Mouse (Mus musculus): ENCODE measurements around the gene Lrig3. TPM values are rescaled to one million over a fixed set of nuclear protein-coding genes. Genes with fewer than 3 reads are reported as not detected.

Gene Lrig3
- polyA plus RNA-seq, 1 experiment from 2014 or later: 84.4 TPM

DNA sequence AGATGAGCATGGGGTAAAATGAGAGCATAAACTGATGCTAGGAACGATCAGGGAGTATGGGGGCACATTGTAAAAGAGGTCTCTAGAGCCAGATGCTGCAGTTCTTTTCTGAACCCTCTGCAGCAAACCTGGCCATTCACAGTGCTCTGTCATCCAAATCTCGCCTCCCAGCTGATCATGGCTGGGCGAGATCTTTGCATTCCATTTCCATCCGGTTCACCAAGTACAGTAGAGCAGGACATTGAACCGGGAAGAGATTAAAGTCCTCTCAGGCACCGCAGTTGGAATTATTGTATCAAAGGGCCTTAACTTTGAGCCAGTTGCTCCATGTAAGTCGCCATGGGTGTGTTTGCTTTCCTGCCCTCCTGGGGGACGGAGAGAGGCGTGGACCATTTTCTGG lies 20.5 kb downstream of the Lrig3 start:
- peaks cover 87% of the 10 kb centered on the region for H3K4me1 ChIP-seq (replicated peaks)
- H3K36me3 ChIP-seq: peaks cover 70% of the 10 kb centered on the region
- H3K9me3 ChIP-seq: no peaks in the 10 kb centered on the region
- H3K27me3 ChIP-seq: no peaks in the 10 kb centered on the region
- H3K4me3 ChIP-seq (replicated peaks): no peak overlapping the region
- peak overlapping the region; percentile 50; the same call in 1 of the 2 replicates for H3K27ac ChIP-seq
- no peak overlapping the region for H3K9ac ChIP-seq (replicated peaks)
- 86% methylated on average over 9 of the region's 9 CpGs for WGBS
- ATAC-seq (ENCODE audit: insufficient number of reproducible peaks, insufficient read depth, low FRiP score, low TSS enrichment, low read depth): no peak
- H3K4me2 ChIP-seq: no peak overlapping the region

DNA sequence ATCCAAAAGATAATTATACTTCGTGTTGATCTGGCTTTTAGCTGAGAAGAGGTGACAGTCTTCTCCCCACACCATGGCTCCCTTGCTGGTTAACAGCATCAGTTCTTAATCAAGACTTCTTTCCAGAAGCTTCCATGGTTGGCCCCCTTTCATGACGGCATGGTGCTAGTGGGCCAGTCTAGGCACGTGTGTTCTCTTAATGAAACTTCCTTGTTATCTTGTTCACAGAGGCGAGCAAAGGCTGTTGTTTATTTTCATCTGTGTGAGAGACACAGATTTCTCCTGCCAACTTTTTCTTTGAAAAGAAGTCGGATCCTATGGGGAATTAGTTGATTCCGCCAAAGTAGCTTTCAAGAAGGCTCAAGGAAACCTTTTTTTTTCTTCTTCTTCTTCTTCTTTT lies 21.3 kb downstream of the Lrig3 start:
- Histone ChIP-seq H3K36me3 (peaks cover 65% of the 10 kb centered on the region), H3K9ac (replicated peaks) (no peak overlapping the region), H3K27ac (peak overlapping the region; percentile 46; the same call in 1 of the 2 replicates), H3K4me2 (0 out of 2 replicates have a peak overlapping the region, but pooled peaks have one; percentile 6), H3K27me3 (no peaks in the 10 kb centered on the region), H3K4me1 (replicated peaks) (peaks cover 87% of the 10 kb centered on the region), H3K9me3 (no peaks in the 10 kb centered on the region), H3K4me3 (replicated peaks) (no peak overlapping the region)
- WGBS: 69% methylated on average over 6 of the region's 6 CpGs
- ATAC-seq (ENCODE audit: insufficient number of reproducible peaks, insufficient read depth, low FRiP score, low TSS enrichment, low read depth): no peak

DNA sequence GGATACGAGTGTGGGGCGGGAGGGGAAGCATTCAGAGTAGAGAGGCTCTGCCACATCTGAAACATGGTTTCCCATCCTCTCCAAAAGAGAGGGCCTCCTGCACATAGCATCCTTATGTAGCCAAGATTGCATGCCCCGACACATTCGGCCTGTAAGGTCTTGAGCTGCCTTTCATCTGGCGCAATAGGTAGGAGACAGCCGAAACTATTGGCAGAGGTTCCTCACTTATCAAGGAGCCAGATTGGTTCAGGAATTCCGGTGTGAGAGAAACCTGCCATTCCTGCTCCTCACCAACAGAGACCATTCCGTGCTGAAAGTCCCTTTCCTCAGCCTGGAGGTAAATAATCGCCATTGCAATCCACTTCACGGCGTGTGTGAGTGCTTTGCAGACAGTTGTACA lies 22.1 kb downstream of the Lrig3 start:
- Histone ChIP-seq H3K27me3 (no peaks in the 10 kb centered on the region), H3K4me3 (replicated peaks) (no peak overlapping the region), H3K9me3 (no peaks in the 10 kb centered on the region), H3K27ac (peak overlapping the region; percentile 88), H3K9ac (replicated peaks) (no peak overlapping the region), H3K4me1 (replicated peaks) (peaks cover 92% of the 10 kb centered on the region), H3K4me2 (no peak overlapping the region), H3K36me3 (peaks cover 70% of the 10 kb centered on the region)
- 85% methylated on average over 11 of the region's 11 CpGs for WGBS
- no peak for ATAC-seq (ENCODE audit: insufficient number of reproducible peaks, insufficient read depth, low FRiP score, low TSS enrichment, low read depth)

DNA sequence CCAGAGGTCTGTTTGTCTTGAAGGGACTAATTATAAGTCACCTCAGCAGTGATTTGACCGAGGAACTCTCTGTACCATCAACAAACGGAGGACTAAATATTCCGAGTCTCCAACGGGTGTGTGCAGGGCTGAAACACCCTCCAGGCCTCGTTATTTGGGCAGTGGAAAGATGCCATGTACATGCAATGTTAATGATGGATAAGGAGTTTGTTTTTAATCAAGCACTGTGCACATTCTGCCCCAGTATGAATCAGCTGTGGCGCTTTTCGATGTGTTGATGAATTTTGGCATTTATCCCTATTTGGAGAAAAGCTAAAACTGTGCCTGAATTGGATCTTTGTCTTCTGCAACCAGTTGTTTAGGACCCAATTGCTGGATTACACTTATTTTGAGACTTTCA lies 23.9 kb downstream of the Lrig3 start:
- H3K36me3 ChIP-seq: peaks cover 64% of the 10 kb centered on the region

DNA sequence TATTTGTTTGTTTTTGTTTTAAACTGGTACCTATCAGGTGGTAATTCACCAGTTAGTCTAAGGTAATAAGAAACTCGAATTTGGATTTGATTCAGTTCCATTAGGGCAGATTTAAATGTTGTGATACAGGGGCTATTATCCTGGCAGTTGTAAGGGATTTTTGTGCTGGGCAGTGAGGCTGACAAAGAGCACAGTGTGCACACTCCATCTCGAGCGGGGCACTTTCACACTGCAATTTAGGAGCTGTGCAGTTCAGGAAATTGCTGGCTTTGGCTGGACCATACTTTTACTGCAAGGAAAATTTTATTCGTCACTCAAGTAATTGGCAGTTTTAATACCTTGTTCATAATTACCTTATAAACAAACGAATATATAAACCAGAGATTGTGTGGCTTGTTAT lies 24.4 kb downstream of the Lrig3 start:
- 0 out of 2 replicates have a peak overlapping the region, but pooled peaks have one; percentile 41 for H3K27ac ChIP-seq
- no peak overlapping the region for H3K4me3 ChIP-seq (replicated peaks)
- H3K4me1 ChIP-seq (replicated peaks): peaks cover 76% of the 10 kb centered on the region
- H3K27me3 ChIP-seq: no peaks in the 10 kb centered on the region
- peak; percentile 77 for ATAC-seq (ENCODE audit: insufficient number of reproducible peaks, insufficient read depth, low FRiP score, low TSS enrichment, low read depth)
- no peak overlapping the region for H3K9ac ChIP-seq (replicated peaks)
- H3K9me3 ChIP-seq: no peaks in the 10 kb centered on the region
- 24% methylated on average over 5 of the region's 5 CpGs for WGBS
- H3K4me2 ChIP-seq: peak overlapping the region; percentile 34; the same call in 1 of the 2 replicates
- peaks cover 64% of the 10 kb centered on the region for H3K36me3 ChIP-seq

More for the DNA sequence above, 23.9 kb downstream of the Lrig3 start:
- no peak for ATAC-seq (ENCODE audit: insufficient number of reproducible peaks, insufficient read depth, low FRiP score, low TSS enrichment, low read depth)
- H3K4me3 ChIP-seq (replicated peaks): no peak overlapping the region
- peaks cover 79% of the 10 kb centered on the region for H3K4me1 ChIP-seq (replicated peaks)
- no peak overlapping the region for H3K9ac ChIP-seq (replicated peaks)
- peak overlapping the region; percentile 88 for H3K27ac ChIP-seq
- peak overlapping the region; percentile 23 for H3K4me2 ChIP-seq
- no peaks in the 10 kb centered on the region for H3K27me3 ChIP-seq
- H3K9me3 ChIP-seq: no peaks in the 10 kb centered on the region
- WGBS: 38% methylated on average over 7 of the region's 7 CpGs

DNA sequence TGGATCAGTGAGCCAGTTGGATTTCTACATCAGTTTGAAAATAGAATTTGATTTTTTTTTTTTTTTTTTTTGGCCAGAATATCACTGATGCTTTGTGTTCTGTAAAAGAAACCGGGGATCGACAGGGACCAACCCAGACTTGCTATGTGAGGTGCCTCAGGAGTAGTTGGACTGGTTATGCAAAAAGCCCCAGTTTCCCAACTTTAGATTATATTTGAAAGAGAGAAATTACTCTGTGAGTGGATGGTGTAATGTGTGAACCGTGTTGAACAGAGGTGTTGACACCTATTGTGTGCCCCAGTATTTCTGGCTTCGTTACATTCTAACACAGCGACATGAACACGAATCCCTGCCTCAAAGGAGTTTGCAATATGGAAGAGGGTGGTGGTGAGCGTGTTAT lies 25.9 kb downstream of the Lrig3 start:
- Histone ChIP-seq H3K4me1 (replicated peaks) (peaks cover 71% of the 10 kb centered on the region), H3K4me2 (peak overlapping the region; percentile 34; the same call in 1 of the 2 replicates), H3K27me3 (no peaks in the 10 kb centered on the region), H3K27ac (peak overlapping the region; percentile 84), H3K9ac (replicated peaks) (no peak overlapping the region), H3K36me3 (peaks cover 64% of the 10 kb centered on the region), H3K4me3 (replicated peaks) (no peak overlapping the region), H3K9me3 (no peaks in the 10 kb centered on the region)
- 85% methylated on average over 7 of the region's 7 CpGs for WGBS
- ATAC-seq (ENCODE audit: insufficient number of reproducible peaks, insufficient read depth, low FRiP score, low TSS enrichment, low read depth): no peak

DNA sequence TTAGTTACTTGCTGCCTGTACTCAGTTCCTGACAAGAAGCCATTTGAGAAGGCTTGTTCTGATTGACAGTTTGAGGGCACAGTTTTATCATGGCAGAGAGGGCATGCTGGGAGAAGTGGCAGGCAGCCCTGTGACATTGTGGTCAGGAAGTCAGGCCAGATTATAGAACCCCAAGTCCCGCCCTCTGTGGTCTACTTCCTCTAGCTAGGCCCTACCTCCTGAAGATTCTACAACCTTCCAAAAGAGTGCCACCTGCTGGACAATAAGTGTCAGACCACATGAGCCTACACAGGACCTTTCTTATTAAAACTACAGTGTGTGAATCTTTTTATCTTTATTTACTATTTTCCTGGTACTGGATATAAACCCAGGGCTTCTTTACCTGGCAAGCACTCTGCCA lies 28.9 kb downstream of the Lrig3 start:
- Histone ChIP-seq H3K4me1 (replicated peaks) (peaks cover 47% of the 10 kb centered on the region), H3K4me2 (no peak overlapping the region), H3K4me3 (replicated peaks) (no peak overlapping the region), H3K27ac (0 out of 2 replicates have a peak overlapping the region, but pooled peaks have one; percentile 8), H3K9me3 (no peaks in the 10 kb centered on the region), H3K27me3 (no peaks in the 10 kb centered on the region), H3K36me3 (peaks cover 69% of the 10 kb centered on the region), H3K9ac (replicated peaks) (no peak overlapping the region)
- no peak for ATAC-seq (ENCODE audit: insufficient number of reproducible peaks, insufficient read depth, low FRiP score, low TSS enrichment, low read depth)
- WGBS: 86% methylated on average over 1 of the region's 1 CpGs

DNA sequence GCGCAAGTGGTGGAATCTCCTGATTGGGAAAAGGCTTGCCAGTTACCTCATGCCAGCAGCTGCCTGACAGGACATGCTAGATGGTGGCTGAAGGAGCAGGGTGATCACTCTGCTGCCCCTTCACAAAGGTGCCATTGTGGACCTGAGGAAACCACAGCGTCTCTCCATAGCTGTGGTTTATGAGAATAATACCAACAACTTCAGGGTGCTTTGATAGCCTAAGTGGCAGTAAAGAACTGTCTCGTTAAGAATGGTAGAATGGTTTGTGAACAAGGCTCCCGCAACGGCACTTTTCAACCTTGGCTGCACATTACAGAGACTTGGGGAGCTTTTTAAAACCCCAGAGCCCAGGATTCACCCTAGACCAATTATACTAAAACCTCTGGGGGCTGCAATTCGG lies 29.7 kb downstream of the Lrig3 start:
- Histone ChIP-seq H3K4me2 (no peak overlapping the region), H3K36me3 (peaks cover 76% of the 10 kb centered on the region), H3K9ac (replicated peaks) (no peak overlapping the region), H3K4me3 (replicated peaks) (no peak overlapping the region), H3K27me3 (no peaks in the 10 kb centered on the region), H3K9me3 (no peaks in the 10 kb centered on the region), H3K4me1 (replicated peaks) (peaks cover 41% of the 10 kb centered on the region), H3K27ac (peak overlapping the region; percentile 57)
- ATAC-seq (ENCODE audit: insufficient number of reproducible peaks, insufficient read depth, low FRiP score, low TSS enrichment, low read depth): no peak
- WGBS: 54% methylated on average over 6 of the region's 6 CpGs

DNA sequence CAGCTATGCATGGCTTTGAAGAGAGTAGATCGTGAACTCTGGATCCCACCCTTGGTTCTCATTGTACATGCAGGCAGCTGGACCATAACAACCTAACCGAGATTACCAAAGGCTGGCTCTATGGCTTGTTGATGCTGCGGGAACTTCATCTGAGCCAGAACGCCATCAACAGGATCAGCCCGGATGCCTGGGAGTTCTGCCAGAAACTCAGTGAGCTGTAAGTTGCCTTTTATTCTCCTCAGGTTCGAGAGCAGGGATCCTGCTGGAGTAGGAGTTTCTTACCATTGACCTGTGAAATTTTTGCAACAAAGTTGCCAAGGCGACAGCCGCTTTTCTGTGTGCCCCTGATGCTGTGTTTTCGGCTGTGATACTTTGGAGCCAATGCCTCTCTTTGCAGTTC lies 31.0 kb downstream of the Lrig3 start:
- Histone ChIP-seq H3K9ac (replicated peaks) (no peak overlapping the region), H3K4me1 (replicated peaks) (peaks cover 35% of the 10 kb centered on the region), H3K27me3 (no peaks in the 10 kb centered on the region), H3K4me2 (no peak overlapping the region), H3K9me3 (no peaks in the 10 kb centered on the region), H3K27ac (peak overlapping the region; percentile 45; the same call in 1 of the 2 replicates), H3K36me3 (peaks cover 87% of the 10 kb centered on the region), H3K4me3 (replicated peaks) (no peak overlapping the region)
- no peak for ATAC-seq (ENCODE audit: insufficient number of reproducible peaks, insufficient read depth, low FRiP score, low TSS enrichment, low read depth)
- 72% methylated on average over 9 of the region's 9 CpGs for WGBS

DNA sequence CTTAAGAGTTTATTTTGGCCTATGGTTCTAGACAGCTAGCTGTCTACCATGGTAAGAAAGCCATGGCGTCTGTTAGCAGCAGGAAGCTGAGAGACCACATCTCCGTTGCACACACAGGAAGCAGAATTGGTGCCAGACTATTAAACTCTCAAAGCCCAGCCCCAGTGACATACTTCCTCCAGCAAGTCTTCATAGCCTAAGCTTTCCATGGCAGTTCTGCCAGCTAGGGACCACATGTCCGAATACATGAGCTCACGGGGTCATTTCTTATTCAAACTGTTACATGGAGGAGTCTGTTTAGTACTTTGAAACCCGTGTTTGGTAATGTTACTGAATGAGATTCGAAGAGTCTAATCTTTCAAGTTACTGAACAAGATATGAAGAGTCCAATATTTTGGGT lies 33.6 kb downstream of the Lrig3 start:
- H3K9ac ChIP-seq (replicated peaks): no peak overlapping the region
- no peaks in the 10 kb centered on the region for H3K27me3 ChIP-seq
- H3K4me1 ChIP-seq (replicated peaks): peaks cover 35% of the 10 kb centered on the region
- H3K4me2 ChIP-seq: no peak overlapping the region
- H3K27ac ChIP-seq: no peak overlapping the region
- no peak for ATAC-seq (ENCODE audit: insufficient number of reproducible peaks, insufficient read depth, low FRiP score, low TSS enrichment, low read depth)
- no peak overlapping the region for H3K4me3 ChIP-seq (replicated peaks)
- H3K9me3 ChIP-seq: no peaks in the 10 kb centered on the region
- peaks cover 94% of the 10 kb centered on the region for H3K36me3 ChIP-seq
- 89% methylated on average over 6 of the region's 6 CpGs for WGBS

DNA sequence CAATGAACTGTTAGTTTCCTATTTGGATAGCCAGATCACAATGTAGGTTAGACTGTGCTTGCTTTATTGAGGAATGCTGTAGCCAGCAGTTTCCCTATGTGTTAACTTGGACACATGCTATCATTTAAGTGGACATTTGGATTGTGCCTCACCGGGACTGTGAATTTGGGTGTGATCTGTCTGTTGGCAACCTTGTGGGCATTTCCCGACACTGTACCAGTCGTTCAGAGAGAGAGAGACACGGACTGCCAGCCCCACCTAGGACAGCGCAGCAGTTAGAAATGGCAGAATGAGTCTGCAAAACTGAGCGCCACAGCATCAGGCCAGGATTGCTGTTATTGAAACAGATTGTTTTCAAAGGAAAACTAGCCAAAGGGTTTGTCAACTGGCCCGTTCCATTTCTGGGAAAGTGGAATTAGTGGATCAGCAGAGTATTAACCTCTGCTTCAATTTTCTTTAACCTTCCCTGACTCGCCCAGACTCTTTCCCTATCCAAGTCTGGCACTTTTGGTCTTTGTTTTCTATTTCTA lies 35.0 kb downstream of the Lrig3 start:
- Histone ChIP-seq H3K27me3 (no peaks in the 10 kb centered on the region), H3K4me1 (replicated peaks) (peaks cover 27% of the 10 kb centered on the region), H3K4me2 (no peak overlapping the region), H3K36me3 (peaks cover 92% of the 10 kb centered on the region), H3K4me3 (replicated peaks) (no peak overlapping the region), H3K27ac (peak overlapping the region; percentile 50; the same call in 1 of the 2 replicates), H3K9me3 (no peaks in the 10 kb centered on the region), H3K9ac (replicated peaks) (no peak overlapping the region)
- WGBS: 84% methylated on average over 8 of the region's 8 CpGs
- ATAC-seq (ENCODE audit: insufficient number of reproducible peaks, insufficient read depth, low FRiP score, low TSS enrichment, low read depth): no peak

All from limb, embryonic 12.5 days (tissue).